Mouse (Mus musculus) left cerebral cortex, postnatal 10 days (tissue): Measurements from ENCODE around the gene Dut. TPM values are rescaled to one million over a fixed set of nuclear protein-coding genes. Genes with fewer than 3 reads are reported as not detected.

ENCODE experiments used
- DNase-seq, 2 experiments: peaks; one replicate each; pipeline ENCODE4 v3.0.0; 2021 to 2022; ENCODE audit warnings: low spot score in 2 of 2, mixed read lengths in 1 of 2; ENCODE audit errors: extremely low spot score in 1 of 2
- intact Hi-C: fragments of 180-260 bp; cut with DNase I; formaldehyde crosslinking; loops from one replicate; pipeline ENCODE4 v1.15.1; 2025
- total RNA-seq, 2 experiments: library from RNA; stranded (reverse); gene quantifications; 2 replicates each; pipeline ENCODE4 v1.2.3; 2021

Dut gene
- 10 to 100 TPM; 37.8 to 39.3 TPM for total RNA-seq

DNA sequence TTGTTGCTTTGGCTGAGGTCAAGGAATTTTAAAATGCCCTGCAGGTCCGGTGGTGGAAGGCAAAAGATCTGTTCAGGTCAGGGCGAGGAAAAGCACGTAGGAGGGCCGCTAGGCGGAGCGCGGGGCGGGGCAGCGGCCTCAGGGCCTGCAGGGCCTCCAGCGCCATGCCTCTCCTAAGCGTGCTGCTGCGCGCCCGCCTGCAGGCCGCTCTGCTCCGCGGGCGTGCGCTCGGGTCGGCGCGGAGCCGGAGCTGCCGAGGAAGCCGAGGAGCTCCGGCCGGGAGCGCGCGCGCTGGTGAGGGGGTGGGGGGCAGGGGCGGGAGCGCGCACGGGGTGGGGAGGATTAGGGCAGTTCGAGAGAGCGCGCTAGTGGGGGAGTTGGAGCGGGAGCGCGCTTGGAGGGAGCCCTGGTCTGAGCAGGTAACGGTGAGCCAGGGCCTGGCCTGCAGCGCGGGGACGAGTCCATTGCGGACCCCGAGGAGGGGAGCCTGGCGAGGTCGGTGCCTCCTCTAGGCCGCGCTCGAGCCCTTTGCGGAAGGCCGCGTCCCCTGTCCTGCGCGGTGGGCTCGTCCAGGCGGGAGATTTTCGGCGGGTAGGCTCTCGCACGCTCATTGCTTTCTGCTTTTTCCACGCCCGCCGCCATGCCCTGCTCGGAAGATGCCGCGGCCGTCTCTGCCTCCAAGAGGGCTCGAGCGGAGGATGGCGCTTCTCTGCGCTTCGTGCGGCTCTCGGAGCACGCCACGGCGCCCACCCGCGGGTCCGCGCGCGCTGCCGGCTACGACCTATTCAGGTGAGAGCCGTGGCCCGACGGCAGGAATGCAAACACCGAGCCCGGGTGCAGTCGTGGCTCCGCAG lies at the start of gene Dut:
Gene Dut, plus strand, starts transcription at position 83 of the 854 bp plus-strand sequence.
- DNase-seq: peak; percentile 84 to 94
- intact Hi-C loops: no loop called here

DNA sequence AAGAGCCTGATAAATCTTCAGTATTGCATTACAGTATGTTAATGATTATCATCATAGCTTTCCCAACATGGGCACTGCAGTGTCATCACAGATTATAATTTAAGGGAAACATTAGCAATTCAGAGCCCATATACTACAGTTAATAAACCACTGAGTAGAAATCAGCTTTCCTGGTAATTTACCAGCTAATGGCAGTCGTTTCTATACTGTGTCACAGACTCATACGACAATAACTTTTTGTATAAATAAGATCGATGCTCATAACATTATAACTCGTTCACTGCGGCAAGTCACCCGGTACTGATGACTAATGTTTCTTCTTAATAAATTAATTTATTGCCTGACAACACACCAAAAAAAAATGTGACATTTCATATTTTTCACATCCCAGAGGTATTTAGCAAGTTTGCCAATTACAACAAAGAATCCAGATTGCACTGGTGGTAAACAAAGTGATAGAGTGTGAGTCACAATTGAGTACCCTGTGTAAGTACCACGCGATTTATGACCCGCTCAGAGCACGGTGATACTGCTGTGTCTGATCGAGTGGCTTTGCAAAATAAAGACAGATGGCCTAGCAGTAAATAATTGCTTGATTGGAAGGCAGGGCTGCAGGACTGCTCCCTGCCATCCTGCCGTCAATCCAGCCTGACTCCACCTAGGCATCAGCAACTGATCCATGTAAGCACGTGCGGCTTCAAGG lies 37.9 kb upstream of the Dut start:
- intact Hi-C loops: no loop called here
- DNase-seq: no peak

DNA sequence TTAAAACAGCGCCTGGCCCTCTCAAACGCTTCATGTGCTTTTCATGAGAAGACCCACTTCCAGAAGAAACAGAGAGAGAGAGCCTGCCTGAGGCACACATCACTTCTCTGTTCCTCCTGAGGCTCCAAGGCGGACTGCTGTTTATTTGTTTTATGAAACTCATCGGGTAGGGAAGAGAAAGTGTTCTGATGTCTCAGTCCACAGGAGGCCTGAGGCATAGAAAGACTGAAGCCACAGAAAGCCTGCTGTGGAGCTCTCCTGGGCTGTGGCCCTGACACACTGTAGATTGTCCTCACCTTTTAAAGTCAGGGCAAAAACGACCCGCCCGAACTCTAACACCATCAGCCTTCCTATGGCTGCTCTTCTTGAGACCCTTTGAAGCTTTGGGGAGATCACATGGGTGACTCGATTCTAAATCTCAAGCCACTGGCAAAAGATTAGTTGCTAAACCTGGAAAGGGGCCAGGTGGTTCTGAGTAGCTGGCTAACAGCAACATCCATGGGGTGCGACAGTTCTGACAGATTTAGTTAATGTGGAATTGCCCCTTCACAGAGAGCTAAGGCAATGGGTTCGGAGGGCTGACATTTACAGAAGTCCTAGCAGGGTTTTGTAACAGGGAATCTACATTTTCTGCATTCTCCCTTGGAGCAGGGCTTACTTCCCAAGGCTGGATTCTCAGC lies 35.0 kb upstream of the Dut start:
- intact Hi-C loops: no loop called here
- DNase-seq: no peak

DNA sequence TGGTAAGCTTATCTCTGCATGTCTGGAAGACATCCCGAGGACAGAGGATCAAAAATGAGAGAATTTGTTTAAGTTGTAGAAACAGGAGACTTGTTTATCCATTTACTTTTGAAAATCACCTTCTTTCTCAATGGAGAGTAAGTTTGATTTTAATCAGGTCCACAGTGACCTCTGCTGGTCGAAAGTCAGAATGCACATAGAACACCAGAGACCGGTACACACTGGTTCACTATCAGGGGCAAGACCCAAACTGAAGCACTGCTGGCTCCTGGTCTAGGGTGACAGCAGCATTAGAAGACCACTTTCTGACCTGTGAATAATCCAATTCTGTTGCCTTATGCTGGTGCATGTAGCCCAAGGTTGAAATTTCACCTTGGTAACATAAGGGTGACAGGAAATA lies 32.4 kb upstream of the Dut start:
- peak; percentile 49 to 65 for DNase-seq
- intact Hi-C loops: no loop called here

DNA sequence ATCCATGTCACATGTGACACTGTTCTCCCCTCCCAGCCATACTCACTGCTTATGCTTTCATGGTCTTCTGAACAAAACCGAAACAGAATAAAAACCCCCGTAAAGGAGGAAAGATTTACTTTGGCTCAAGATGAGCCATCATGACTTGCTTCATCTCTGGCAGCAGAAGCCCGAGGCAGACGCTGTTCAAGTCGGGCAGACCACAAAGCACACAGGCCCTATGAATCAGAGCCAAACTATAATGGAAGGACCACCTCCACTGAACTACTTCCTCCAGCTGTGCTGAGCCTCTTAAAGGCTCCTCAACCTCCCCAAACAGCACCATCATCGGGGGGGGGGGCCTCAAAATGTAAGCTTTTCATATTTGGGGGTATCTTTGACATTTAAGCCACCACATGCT lies 29.7 kb upstream of the Dut start:
- intact Hi-C loops: no loop called here
- DNase-seq: no peak

DNA sequence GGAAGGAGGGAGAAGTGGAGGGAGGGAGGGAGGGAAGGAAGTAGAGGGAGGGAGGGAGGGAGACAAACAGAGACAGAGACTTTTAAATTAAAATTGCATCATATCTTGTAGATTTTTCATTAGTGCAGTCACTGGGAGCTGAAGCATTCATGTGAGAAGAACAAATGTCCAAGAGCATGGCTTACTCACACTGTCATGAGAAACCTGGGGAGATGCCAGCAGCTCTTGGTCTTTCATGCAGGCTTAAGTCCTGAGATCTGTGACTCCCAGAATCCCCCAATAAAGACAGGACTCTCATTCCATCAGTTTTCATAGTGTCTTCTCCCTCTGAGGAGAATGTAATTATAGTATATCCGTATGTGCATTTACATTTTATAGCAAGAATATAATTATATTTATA lies 28.4 kb upstream of the Dut start:
- intact Hi-C loops: no loop called here
- no peak for DNase-seq

DNA sequence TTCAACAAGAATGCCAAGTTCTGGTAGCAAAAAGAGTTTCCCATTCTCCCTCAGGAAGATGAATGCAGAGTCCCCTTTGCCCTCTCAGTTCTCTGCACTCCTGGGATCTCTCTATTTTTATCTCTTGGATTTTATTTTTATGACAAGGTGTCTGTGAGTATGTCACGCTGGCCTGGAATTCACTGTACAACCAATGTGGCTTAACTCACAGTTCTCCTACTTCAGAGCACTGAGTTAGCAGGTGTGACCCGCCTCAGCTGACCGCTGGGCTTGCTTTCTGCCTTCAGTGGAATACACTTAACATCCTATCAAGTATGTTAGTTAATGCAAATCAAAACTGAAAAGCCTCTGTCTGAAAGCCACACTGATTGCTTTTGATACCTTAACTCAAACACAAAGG lies 27.7 kb upstream of the Dut start:
- no peak for DNase-seq
- intact Hi-C loops: no loop called here

DNA sequence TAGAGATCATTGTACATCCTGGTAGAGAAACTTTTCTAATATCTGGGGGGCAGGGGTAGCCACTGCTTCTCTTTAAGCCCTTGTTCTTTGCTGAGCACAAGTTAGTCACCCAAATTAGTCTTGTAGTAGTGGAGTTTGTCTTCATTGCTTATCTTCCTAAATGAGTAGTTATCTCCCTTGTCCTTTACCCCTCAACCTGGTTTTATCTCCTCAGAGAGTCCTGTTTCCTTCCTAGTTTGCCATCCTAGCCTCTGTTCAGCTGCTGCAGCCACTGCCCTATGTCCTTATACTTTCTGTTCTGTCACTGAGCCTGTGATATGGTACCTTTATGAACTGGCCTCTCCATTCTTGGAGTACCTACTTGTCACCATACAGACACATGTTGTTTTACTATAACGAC lies 25.3 kb upstream of the Dut start:
- intact Hi-C loops: no loop called here

DNA sequence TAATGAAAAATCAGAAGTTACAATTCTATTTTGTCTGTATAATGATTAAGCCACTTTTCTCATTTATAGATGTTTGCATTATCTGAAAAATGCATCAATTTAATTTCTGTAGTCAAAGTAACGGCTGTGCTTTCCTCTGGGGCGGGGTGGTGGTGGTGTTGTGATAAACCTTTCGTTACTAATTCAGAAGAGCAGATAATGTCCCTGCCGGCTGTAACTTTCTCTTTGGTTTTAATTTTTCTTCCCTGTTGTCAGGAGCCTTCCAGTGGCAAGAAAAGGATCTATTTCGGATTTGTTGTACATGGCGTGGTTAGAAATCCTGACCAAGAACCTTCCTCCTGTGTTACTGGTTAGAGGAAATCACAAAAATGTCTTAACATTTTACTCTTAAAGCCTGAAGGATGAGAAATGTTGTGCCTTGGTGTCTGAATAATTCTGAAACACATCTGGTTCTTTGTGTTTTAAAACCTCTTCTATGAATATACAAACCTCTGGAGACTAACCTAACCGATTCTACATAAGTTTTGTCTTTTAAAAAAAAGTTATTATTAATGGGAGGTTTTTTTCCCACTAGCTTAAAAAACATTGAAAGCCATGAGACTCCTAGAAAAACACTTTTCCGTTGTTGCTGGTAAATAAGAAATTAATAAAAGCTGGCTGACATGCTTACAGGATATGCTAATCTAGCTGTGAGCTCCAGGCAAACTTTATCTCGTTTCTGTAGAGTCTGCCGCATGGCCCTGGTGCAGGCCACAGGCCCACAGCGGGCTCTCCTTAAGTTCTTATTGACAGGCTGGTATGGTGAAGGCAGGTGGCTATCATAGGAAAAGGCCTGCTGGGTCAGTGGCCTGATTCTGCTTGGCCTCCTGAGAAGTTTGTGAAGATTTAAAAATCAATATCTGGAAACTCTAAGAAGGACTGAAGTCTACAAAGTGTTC lies 18.2 kb upstream of the Dut start:
- no peak for DNase-seq
- intact Hi-C loops: no loop called here

More for the DNA sequence above, 25.3 kb upstream of the Dut start:
- DNase-seq: no peak

DNA sequence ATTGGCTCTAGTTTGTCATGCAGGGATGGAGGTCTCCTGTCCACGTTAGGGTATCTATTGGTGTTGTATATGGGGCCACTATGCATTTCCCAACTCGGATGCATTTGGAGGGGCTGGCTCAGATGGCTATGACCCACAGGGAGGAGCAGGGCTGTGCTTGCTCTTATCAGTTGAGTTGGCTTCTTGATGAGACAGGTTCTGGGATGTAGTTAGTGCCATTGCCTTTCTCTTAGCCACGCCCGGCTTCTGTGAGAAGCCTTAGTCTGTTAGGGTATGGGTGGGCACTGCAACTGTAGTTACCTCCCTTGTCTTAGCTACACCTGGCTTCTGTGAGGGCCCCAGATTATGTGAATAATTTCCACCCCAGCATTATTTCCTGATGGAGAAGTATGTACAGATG lies 14.8 kb upstream of the Dut start:
- intact Hi-C loops: no loop called here
- no peak for DNase-seq

DNA sequence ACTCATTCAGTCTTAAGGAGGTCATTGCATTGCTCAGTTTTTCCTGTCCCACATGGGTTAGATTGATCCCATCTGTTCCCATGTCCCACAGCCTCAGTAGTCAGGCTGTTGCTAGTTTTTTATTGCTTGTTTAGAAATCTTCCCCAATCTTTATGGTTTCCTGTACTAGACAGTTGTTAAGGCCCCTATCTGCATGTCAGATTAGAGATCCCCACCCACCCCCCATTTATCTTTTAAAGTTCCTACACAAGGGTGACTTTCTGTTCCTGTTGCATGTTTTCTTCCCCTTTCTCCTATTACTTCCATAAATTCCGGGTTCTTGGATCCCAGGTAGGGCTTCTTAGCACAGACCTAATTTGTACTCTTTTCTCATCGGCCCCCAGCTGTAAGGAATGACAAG lies 13.5 kb upstream of the Dut start:
- intact Hi-C loops: no loop called here
- no peak for DNase-seq

DNA sequence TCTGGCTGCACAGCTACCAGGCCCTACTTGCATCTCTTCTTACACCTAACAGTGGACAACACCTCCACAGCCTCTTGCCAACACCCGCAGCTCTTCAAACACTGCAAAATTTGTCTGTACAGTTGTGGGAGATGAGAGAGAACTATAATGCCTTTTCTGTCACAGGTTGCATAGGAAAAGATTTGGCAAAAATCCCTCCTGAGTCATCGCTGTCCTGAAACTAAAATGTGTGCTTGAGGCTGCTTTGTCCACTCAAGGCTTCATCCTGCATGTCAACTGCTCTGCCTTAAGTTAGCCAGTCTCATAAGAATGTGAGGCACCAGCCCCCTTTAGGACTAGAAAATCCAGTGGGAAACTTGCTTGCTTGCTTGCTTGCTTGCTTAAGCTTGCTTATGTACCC lies 12.9 kb upstream of the Dut start:
- intact Hi-C loops: no loop called here
- DNase-seq: no peak

DNA sequence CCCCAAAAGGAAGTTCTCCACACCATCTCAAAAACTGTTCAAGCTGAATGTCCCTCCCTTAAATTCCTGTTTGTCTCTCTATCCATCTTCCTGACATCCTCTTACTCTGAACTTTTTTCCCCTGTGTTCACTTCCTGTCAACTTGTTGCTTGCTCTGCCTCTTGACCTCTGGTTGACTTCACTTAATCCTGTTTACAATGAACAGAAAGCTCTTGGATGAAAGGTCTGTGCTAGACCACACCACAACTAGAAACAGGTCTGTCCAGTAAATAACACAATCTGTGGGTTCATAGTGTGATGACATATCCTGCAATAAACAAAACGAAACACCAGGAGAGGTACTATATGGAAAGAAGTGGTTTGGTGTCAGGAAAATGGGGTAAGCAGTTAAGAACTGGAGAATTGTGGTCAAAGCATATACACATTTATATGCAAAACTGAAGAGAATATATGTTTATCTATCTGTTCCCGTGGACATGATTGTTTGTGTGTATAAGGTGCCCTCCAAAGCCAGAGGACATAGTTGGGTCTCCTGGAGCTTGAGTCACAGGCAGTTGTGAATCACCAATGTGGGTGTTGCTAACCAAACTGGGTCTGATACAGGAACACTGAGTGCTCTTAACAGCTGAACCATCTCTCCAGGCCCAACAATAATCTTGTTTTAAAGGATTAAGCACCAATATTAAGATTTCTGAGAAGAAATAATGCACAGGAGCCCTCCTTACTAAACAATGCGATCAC lies 1.3 kb upstream of the Dut start:
- intact Hi-C loops: no loop called here
- DNase-seq: no peak

DNA sequence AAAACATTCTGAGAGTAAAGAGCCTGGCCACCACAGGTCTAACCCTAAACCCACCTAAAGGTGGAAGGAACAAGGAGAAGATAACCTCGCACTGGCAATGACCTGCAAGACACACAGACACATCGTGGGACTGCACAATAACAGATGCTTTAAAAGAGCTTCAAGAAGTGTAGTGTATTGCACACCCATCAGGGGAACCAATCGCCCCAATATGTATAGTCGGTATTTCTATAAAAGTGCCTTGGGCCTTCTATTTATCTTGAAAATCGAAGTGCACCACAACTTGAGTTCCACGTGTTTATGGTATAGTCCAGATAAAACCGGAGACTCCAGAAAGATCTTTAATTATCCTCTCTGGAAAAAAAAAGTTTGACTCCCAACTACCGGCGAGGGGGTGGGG lies 321 bp upstream of the Dut start:
- intact Hi-C loops: no loop called here
- DNase-seq: no peak

DNA sequence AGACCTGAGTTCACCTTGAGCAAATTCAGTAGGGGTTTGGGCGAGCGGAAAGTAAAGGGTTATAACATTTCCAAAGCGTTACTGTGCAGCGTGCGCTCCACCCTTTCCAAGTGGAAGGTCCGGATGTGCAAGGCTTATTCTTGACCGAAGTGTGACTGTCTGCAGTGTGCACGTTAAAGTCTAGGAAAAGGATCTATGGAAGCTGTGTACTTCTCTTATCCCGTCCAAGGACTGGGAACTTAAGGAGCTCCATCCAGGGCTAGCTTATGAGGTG lies 909 bp downstream of the Dut start:
- DNase-seq: no peak
- intact Hi-C loops: no loop called here

DNA sequence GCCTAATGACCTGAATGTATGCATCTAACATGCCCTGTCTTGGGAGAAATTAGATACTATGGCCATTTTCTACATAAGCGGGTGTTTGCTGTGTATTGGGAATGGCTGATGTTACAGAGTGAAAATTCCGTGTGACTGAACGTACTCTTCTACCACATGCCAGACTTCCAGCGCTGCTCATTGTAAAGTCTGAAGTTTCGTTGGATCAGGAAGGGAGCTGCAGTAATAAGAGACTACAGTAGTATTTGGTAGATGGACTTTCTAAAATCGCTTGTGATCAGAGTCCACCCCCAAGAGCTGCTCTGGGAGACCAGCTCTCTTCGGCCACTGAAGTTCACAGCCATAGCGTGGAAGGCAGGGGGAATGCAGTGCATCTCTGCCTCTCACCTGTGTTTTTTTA lies 1.3 kb downstream of the Dut start:
- intact Hi-C loops: no loop called here

DNA sequence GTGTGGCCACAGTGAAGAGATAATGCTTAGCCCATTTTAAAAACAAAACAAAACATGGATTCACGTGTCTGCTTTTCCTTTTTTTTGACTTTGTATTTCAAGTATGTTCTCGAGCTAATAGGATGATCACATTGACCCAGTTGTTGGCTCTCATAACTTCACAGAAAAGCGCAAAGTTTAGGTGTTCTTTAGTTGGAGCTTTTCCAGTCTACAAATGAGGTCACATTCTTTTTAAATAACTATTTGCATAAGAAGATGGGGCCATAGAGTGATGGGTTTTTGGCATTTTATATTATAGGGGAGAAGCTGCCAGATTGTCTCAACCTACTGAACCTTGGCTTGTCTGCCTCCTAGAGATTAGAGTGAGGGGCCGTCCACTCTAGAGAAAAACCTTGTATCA lies 2.3 kb downstream of the Dut start:
- intact Hi-C loops: no loop called here
- DNase-seq: no peak

More for the DNA sequence above, 1.3 kb downstream of the Dut start:
- DNase-seq: no peak

DNA sequence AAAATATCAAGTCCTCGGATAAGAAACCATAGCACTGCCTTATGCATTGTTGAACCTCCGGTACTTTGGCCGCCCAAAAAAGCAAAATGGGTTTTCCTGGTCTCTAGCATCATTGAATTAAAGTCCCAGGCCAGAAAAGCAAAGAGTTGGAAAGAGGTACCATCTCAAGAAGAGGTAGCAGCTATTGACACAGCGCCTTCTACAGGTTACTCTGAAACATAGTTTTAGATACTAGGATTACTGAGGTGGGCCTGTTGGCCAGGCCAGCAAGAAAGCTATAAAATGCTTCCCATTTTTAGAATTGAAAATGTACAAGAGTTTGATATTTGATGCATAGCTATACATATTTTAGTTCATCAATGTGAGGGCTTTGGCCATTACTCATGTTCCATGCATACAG lies 2.9 kb downstream of the Dut start:
- DNase-seq: no peak
- intact Hi-C loops: no loop called here

DNA sequence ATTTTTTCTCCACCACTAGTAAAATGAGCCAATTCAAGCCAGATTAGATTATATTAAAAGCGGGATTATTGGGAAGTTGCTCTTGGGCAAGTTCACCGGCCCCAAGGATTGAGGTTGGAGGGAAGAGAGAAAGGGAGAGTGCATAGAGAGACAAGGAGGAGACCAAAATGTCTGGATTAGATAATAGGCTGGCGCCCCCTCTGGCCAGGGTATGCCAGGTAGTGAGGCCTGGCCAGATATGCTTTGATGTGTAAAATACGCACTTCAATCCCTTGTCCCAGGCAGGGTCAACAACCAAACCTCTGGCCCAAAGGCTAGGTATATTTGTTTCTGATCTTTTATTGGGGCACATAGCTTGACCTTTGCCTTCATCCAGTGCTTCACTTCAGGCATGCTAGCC lies 4.8 kb downstream of the Dut start:
- DNase-seq: no peak
- intact Hi-C loops: no loop called here
